Mouse (Mus musculus) kidney, postnatal 10 days (tissue): Measurements from ENCODE around the gene Nod1.
A peak's percentile ranks its signal among the peaks of the same experiment; 100 is the strongest.
"Not testable (repeated sequence)": the region's sequence is repeated elsewhere in the genome, so short reads cannot be mapped to it uniquely, and the experiment has no call there.

Source experiments
- DNase-seq: peaks from one replicate; pipeline ENCODE4 v3.0.0; 2021; ENCODE audit warnings: mixed read lengths

Nod1 gene

GRCm38 (mm10) chr6:54979426-54979825 is 7.0 kb upstream of the Nod1 start:
- no peak for DNase-seq

DNA sequence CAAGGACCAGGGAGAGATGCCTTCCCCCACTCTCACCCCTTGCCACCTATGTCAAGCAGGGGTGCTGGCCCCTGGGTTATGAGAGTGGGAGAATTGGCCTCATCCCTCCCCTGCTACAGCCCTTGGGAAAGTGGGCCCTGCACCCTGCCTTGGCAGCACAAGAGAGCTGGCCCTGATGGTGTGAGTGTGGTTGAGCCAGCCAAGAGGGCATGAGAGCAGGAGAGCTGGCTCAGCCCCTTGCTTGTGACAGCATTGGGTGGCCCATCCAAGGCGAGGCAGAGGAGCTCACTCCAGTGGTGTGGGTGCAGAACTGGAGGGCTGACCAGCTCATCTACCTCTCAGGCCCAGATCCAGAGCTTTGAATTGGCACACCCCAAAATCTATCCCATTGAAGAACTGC is 3.2 kb upstream of the Nod1 start:
- DNase-seq = no peak

DNA sequence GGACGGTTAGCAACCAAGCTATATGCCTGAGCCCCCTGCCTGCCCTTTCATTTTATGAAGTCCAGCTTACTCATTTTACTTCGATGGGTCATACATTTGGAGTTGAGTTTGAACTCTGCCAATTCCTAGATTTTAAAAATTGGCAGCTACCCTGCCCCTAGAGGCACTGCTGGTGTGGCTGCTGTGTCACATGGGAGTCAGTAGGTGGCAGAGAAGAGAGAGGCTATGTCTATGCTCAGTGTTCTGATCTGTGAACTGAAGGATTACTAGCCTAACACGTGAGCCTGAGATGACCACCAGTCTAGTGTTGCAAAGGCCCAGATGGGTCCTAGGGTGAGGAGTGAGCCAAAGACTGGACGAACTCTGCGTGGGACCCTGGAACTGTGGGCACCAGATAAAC is 2.1 kb upstream of the Nod1 start:
- DNase-seq = peak; percentile 41

- peak; percentile 31 for DNase-seq
Observed at GRCm38 (mm10) chr6:54972929-54973211, 458 bp upstream of the Nod1 start.

DNA sequence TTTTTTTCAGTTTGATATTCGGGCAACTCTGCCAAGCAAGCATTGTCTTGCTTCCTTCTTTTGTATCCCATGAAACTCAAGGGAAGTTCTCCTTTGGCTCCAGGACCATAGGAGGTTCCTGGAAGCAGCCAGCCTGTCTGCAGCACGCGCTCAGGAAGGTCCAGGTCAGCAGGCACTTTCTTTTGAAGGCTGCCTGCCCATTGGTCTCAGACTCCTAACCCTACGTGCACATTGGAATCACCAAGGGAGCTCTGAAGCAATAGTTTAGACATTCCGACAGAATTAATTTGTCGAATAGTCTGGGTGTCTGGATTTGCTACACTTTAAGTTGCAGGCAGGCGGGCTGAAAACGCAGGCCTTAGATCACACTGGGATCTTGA is 691 bp downstream of the Nod1 start:
- DNase-seq = peak; percentile 52

- DNase-seq = no peak
Observed at GRCm38 (mm10) chr6:54970506-54970905, 1.9 kb downstream of the Nod1 start.

GRCm38 (mm10) chr6:54969801-54970200 is 2.6 kb downstream of the Nod1 start:
- no peak for DNase-seq

GRCm38 (mm10) chr6:54967591-54967990 is 4.8 kb downstream of the Nod1 start:
- DNase-seq = no peak

- no peak for DNase-seq
Observed at GRCm38 (mm10) chr6:54965234-54965633, 7.2 kb downstream of the Nod1 start.

DNA sequence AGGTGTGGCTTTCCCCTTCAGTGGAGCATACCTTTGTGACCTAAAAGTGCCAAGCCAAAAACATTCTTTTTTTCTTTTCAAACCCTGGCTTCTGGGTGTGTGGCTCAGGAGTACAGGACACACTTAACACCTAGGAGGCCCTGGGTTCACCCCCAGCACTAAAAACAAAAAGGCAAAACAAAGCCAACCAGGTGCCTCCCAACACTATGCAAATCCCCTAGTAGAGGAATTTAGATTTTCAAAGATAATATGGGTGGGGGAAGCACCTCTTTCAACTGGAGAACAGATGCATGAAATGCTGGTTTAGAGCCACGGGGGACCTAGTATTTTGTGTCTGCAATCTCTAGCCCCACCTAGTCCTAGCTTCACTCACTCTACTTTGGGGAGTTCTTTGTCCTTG is 7.7 kb downstream of the Nod1 start:
- no peak for DNase-seq

DNA sequence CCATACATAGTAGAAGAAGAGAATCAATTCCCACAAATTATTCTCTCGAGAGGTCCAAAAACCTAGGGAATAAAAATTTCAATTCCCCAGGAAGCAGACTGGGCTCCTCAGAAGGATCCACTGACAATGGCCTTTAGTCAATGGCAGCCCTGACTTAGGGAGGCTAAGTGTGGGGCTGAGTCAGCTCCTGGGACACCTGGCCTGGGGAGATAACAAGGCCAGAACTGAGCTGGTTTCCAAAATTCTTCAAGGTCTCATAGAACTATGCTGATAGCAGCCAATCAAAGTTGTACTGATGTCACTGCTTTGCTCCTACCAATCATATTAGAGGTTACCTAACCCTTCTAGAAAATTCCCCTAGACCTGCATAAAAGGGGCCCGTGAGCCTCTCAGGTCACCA is 8.8 kb downstream of the Nod1 start:
- DNase-seq = no peak

DNA sequence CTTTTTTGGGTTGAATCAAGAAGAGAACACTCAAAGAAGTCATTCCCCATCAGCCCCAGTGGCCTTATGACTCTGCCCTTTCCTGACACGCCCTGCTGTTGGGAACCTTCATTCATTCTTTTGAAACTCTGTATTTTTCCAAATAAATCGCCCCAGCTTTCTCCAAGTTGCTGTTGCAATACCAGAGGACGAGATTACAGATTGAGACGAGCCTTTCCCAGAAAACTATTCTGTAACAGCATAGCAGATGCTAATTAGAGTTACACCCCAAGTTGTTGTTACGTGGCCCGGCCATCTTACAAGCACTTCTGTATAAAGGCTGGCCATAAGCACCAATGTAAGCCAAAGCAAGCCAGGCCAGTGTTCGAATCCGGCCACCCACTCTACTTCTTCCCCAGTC is 14.8 kb downstream of the Nod1 start:
- no peak for DNase-seq

GRCm38 (mm10) chr6:54956425-54956824 is 16.0 kb downstream of the Nod1 start:
- DNase-seq = no peak

- no peak for DNase-seq
Observed at GRCm38 (mm10) chr6:54955949-54956348, 16.5 kb downstream of the Nod1 start.

GRCm38 (mm10) chr6:54954659-54955414 is 17.6 kb downstream of the Nod1 start:
- no peak for DNase-seq

DNA sequence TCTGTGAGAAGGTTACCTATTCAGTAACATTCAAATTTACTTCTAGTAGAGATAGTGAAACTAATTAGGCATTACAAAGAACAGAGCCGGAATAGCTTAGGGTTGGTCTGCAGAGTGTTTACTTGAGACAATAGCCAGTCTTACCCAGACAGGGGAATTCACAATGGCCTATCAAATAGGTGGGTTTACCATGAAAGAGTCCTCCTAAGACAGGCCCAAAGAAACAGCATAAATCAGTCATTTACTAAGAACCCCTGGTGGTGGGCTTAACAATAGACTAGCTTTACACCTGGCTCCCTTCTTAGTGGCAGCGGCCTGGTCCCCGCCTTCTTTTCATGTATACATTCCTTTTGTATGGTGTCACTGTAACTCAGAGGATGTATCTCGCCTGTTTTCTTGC is 19.0 kb downstream of the Nod1 start:
- not testable (repeated sequence) for DNase-seq

GRCm38 (mm10) chr6:54952542-54952941 is 19.9 kb downstream of the Nod1 start:
- no peak for DNase-seq

- DNase-seq = no peak
Observed at GRCm38 (mm10) chr6:54948682-54949081, 23.7 kb downstream of the Nod1 start.

GRCm38 (mm10) chr6:54946241-54946953 is 26.0 kb downstream of the Nod1 start:
- no peak for DNase-seq

DNA sequence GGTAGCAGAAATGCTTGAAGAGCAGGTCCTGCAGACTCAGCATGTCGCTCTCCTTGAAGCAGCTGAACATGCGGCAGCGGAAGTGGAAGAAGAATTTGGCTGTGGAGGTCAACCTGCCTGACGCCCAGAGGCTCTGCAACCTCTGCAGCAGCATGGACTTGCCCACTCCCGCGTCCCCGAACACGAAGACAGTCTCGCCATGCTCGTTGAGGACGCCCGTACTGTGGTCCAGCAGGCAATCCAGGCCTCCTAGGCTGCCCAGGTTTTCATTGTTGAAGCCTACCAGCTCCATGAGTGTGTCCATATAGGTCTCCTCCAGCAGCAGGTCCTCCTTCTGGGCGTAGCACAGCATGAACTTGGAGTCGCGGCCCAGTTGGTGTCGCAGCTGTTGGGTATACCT is 27.9 kb downstream of the Nod1 start:
- DNase-seq = no peak

- no peak for DNase-seq
Observed at GRCm38 (mm10) chr6:54943753-54944152, 28.7 kb downstream of the Nod1 start.

- peak; percentile 20 for DNase-seq
Observed at GRCm38 (mm10) chr6:54943292-54943691, 29.1 kb downstream of the Nod1 start.

DNA sequence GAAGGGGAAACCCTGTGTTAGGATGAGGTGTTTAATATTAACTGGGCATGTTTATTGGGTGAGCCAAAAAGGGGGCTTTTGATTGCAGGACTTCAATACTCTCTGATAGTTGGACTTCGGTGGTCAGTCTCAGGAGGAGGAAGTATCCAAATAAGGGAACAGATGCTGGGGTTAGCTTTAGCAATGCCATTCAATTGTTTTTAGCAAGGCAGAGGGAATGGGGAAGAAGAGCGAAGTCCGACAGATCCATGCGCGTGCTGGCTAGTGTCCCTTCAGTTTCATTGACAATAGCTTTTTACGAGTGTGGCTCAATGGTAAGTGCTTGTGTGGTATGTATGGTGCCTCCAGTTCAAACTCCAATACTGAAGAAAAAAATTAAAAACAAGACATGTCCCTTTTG is 31.3 kb downstream of the Nod1 start:
- DNase-seq = no peak

- DNase-seq = peak; percentile 44
Observed at GRCm38 (mm10) chr6:54940126-54940525, 32.3 kb downstream of the Nod1 start.

DNA sequence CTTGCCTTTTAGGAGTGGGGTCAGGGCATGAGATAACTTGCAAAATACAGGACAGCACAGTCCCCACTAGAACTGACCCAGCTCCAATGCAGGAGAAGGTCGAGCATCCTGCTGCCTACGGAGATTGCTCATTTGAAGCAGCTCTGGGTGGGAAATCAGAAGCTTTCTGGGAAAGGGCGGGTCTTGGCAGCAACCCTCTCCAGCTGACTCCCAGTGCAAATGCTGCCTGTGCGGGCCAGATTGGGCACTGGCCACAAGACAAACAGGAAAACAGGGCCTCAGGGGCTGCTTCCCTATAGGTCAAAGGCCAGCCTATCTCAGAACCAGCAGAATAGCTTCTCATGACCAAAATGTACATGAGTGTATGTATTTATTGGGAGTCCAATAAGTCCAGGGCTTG is 32.8 kb downstream of the Nod1 start:
- peak; percentile 55 for DNase-seq
